Mouse (Mus musculus) mouse embryonic stem cell (cell line): ENCODE results near the gene Disp2.

ENCODE experiments used
- in situ Hi-C, 2 experiments: fragments of 300-500 bp; cut with MboI; formaldehyde crosslinking; loops; 1 replicate in 1 of 2; 3 replicates in 1 of 2; pipeline ENCODE4 v1.14.3; 2019 to 2020; ENCODE audit warnings: low sequenced_read_pairs in 2 of 2, low pct_unique_long_range_greater_than_20kb in 1 of 2, mixed read lengths in 1 of 2; ENCODE audit not compliant: unreplicated experiment in 1 of 2

Disp2 gene

GRCm38 (mm10) chr2:118754143-118754542 is 25.4 kb upstream of the Disp2 start:
- in situ Hi-C loops: no loop called here

GRCm38 (mm10) chr2:118755407-118755806 is 24.1 kb upstream of the Disp2 start:
- in situ Hi-C loops: no loop called here

GRCm38 (mm10) chr2:118756103-118756502 is 23.4 kb upstream of the Disp2 start:
- in situ Hi-C loops: no loop called here

GRCm38 (mm10) chr2:118759828-118760227 is 19.7 kb upstream of the Disp2 start:
- in situ Hi-C loops: loop anchor here (5.0 kb wide), 2 partner anchors 122 to 132 kb away; no protein-coding TSS in a partner anchor

- in situ Hi-C loops: loop anchor here (5.0 kb wide), 2 partner anchors 122 to 132 kb away; no protein-coding TSS in a partner anchor
These were observed 19.1 kb upstream of the Disp2 start for GRCm38 (mm10) chr2:118760311-118761025.

- in situ Hi-C loops: loop anchor here (5.0 kb wide), 2 partner anchors 121 to 131 kb away; no protein-coding TSS in a partner anchor
These were observed 18.2 kb upstream of the Disp2 start for GRCm38 (mm10) chr2:118761358-118761757.

- in situ Hi-C loops: loop anchor here (5.0 kb wide), 2 partner anchors 120 to 130 kb away; no protein-coding TSS in a partner anchor
These were observed 17.4 kb upstream of the Disp2 start, which contains the start of gene Ccdc9b for GRCm38 (mm10) chr2:118761906-118762783. Gene Ccdc9b, minus strand, starts transcription at chr2:118762661.

GRCm38 (mm10) chr2:118762784-118763148 is 16.8 kb upstream of the Disp2 start:
- in situ Hi-C loops: loop anchor here (5.0 kb wide), 2 partner anchors 120 to 130 kb away; no protein-coding TSS in a partner anchor

- in situ Hi-C loops: loop anchor here (5.0 kb wide), 2 partner anchors 119 to 129 kb away; no protein-coding TSS in a partner anchor
These were observed 16.1 kb upstream of the Disp2 start for GRCm38 (mm10) chr2:118763469-118763868.

- in situ Hi-C loops: loop anchor here (5.0 kb wide), 2 partner anchors 118 to 128 kb away; no protein-coding TSS in a partner anchor
These were observed 15.3 kb upstream of the Disp2 start for GRCm38 (mm10) chr2:118764094-118764831.

- in situ Hi-C loops: loop anchor here (5.0 kb wide), 2 partner anchors 117 to 127 kb away; no protein-coding TSS in a partner anchor
These were observed 14.6 kb upstream of the Disp2 start for GRCm38 (mm10) chr2:118764875-118765274.

GRCm38 (mm10) chr2:118766041-118767033 is 13.2 kb upstream of the Disp2 start:
- in situ Hi-C loops: no loop called here

GRCm38 (mm10) chr2:118772158-118772874 is 7.2 kb upstream of the Disp2 start, which contains the start of gene Phgr1:
Gene Phgr1, plus strand, starts transcription at chr2:118772769.
- in situ Hi-C loops: no loop called here

- in situ Hi-C loops: no loop called here
These were observed 5.0 kb upstream of the Disp2 start for GRCm38 (mm10) chr2:118774536-118774935.

GRCm38 (mm10) chr2:118775396-118775795 is 4.1 kb upstream of the Disp2 start:
- in situ Hi-C loops: no loop called here

- in situ Hi-C loops: no loop called here
These were observed 3.7 kb upstream of the Disp2 start for GRCm38 (mm10) chr2:118775846-118776245.

- in situ Hi-C loops: no loop called here
These were observed 3.2 kb upstream of the Disp2 start for GRCm38 (mm10) chr2:118776295-118776694.
